Mouse (Mus musculus): Measurements from ENCODE around the gene Pkig.

- TF ChIP-seq CTCF (IDR thresholded peaks at IDR 0.05; ENCODE audit: borderline replicate concordance, extremely low read depth, insufficient read depth, insufficient read length) (no peak), POLR2A (IDR thresholded peaks at IDR 0.05; ENCODE audit: borderline replicate concordance, extremely low read depth, insufficient read depth, insufficient read length, poor library complexity, severe bottlenecking) (no peak)
Observed at GRCm38 (mm10) chr2:163658941-163659340, 755 bp downstream of the Pkig start.
